Mouse (Mus musculus) gastrocnemius, adult 18-20 months (tissue): ENCODE data around the gene Sec22b. TPM values are rescaled to one million over a fixed set of nuclear protein-coding genes. Genes with fewer than 3 reads are reported as not detected.

Experiments
- DNase-seq: peaks from one replicate; pipeline ENCODE4 v3.0.0; 2021; ENCODE audit warnings: low spot score
- total RNA-seq, 2 experiments: library from RNA; stranded (reverse); gene quantifications; 2 replicates each; pipeline ENCODE4 v1.2.3; 2021

Sec22b gene
- total RNA-seq, 2 experiments from 2014 or later = 25.7 to 28.8 TPM

- no peak for DNase-seq
Observed at GRCm38 (mm10) chr3:97939626-97940510, 38.9 kb downstream of the Sec22b start.

GRCm38 (mm10) chr3:97940511-97941204 lies 39.7 kb downstream of the Sec22b start:
- no peak for DNase-seq

- no peak for DNase-seq
Observed at GRCm38 (mm10) chr3:97941440-97942259, 40.7 kb downstream of the Sec22b start.

GRCm38 (mm10) chr3:97942260-97942950 lies 41.4 kb downstream of the Sec22b start:
- peak; percentile 29 for DNase-seq

GRCm38 (mm10) chr3:97944462-97944861 lies 43.5 kb downstream of the Sec22b start:
- DNase-seq = peak; percentile 33

- no peak for DNase-seq
Observed at GRCm38 (mm10) chr3:97946439-97946838, 45.4 kb downstream of the Sec22b start.

- no peak for DNase-seq
Observed at GRCm38 (mm10) chr3:97948518-97948917, 47.5 kb downstream of the Sec22b start.

- DNase-seq = no peak
Observed at GRCm38 (mm10) chr3:97949946-97950345, 49.0 kb downstream of the Sec22b start.

- no peak for DNase-seq
Observed at GRCm38 (mm10) chr3:97951134-97951533, 50.1 kb downstream of the Sec22b start.

- no peak for DNase-seq
Observed at GRCm38 (mm10) chr3:97953196-97953595, 52.2 kb downstream of the Sec22b start.

- no peak for DNase-seq
Observed at GRCm38 (mm10) chr3:97956322-97956721, 55.3 kb downstream of the Sec22b start.

GRCm38 (mm10) chr3:97956926-97957325 lies 55.9 kb downstream of the Sec22b start:
- no peak for DNase-seq

- no peak for DNase-seq
Observed at GRCm38 (mm10) chr3:97960783-97961594, 60.0 kb downstream of the Sec22b start.

- DNase-seq = no peak
Observed at GRCm38 (mm10) chr3:97961962-97962361, 61.0 kb downstream of the Sec22b start.

GRCm38 (mm10) chr3:97964878-97965353 lies 63.9 kb downstream of the Sec22b start:
- DNase-seq = peak; percentile 46

- DNase-seq = no peak
Observed at GRCm38 (mm10) chr3:97967627-97968026, 66.6 kb downstream of the Sec22b start.

- no peak for DNase-seq
Observed at GRCm38 (mm10) chr3:97968191-97968590, 67.2 kb downstream of the Sec22b start.

GRCm38 (mm10) chr3:97969019-97969418 lies 68.0 kb downstream of the Sec22b start:
- DNase-seq = no peak

- DNase-seq = no peak
Observed at GRCm38 (mm10) chr3:97971117-97971516, 70.1 kb downstream of the Sec22b start.

GRCm38 (mm10) chr3:97972200-97972599 lies 71.2 kb downstream of the Sec22b start:
- no peak for DNase-seq
